15 mouse cellular contexts compared by ENCODE assay signal in genomic region chr7:134022157-134022885, GRCm38 (mm10).
DNase-seq lines count a peak whose midpoint lies in the region; ATAC-seq lines count a peak whose summit lies in the region.
"Had no signal": no experiment of that assay in that cellular context is flagged by ENCODE, and none has a peak within 500 bp of the region (broad histone marks: within the 10 kb centered on the region; RNA-seq: fewer than 3 reads in every experiment).

No protein-coding gene starts in this region.

- H3K9me3 ChIP-seq in heart, embryonic 11.5 days (replicated peaks; ENCODE audit: control insufficient read depth, low read length), result no peaks in the 10 kb centered on the region
- no peaks in the 10 kb centered on the region for H3K9me3 ChIP-seq in kidney, embryonic 16.5 days (ENCODE audit: low read length)
- H3K9me3 ChIP-seq in stomach, embryonic 15.5 days, result no peaks in the 10 kb centered on the region
- H3K9me3 ChIP-seq: forebrain, embryonic 13.5 days; hindbrain, embryonic 13.5 days had no signal

- H3K36me3 ChIP-seq in heart, embryonic 11.5 days (ENCODE audit: control insufficient read depth, insufficient read depth, low read length), result no peaks in the 10 kb centered on the region
- no peaks in the 10 kb centered on the region for H3K36me3 ChIP-seq in kidney, embryonic 16.5 days (ENCODE audit: insufficient read depth, low read length)
- no peaks in the 10 kb centered on the region for H3K36me3 ChIP-seq in stomach, embryonic 15.5 days
- H3K36me3 ChIP-seq: hindbrain, embryonic 13.5 days had no signal

- ATAC-seq in heart, embryonic 11.5 days (replicated peaks; ENCODE audit: insufficient number of reproducible peaks, low FRiP score, low TSS enrichment), result no peak
- ATAC-seq in kidney, embryonic 16.5 days (ENCODE audit: low FRiP score, low TSS enrichment), result peak; percentile 55
- ATAC-seq in stomach, embryonic 15.5 days (ENCODE audit: insufficient read depth, low FRiP score, low read depth), result peak; percentile 52; the same call in 1 of the 2 replicates
- ATAC-seq: forebrain, embryonic 13.5 days had no signal

- no peak overlapping the region for H3K4me2 ChIP-seq in heart, embryonic 11.5 days
- H3K4me2 ChIP-seq in kidney, embryonic 16.5 days (replicated peaks; ENCODE audit: low read depth, low read length), result no peak overlapping the region
- no peak overlapping the region for H3K4me2 ChIP-seq in stomach, embryonic 15.5 days
- H3K4me2 ChIP-seq: forebrain, embryonic 13.5 days; hindbrain, embryonic 13.5 days had no signal

- H3K27me3 ChIP-seq in heart, embryonic 11.5 days (ENCODE audit: control insufficient read depth, insufficient read depth, low read length), result no peaks in the 10 kb centered on the region
- no peaks in the 10 kb centered on the region for H3K27me3 ChIP-seq in kidney, embryonic 16.5 days (ENCODE audit: insufficient read depth, low read length)
- no peaks in the 10 kb centered on the region for H3K27me3 ChIP-seq in stomach, embryonic 15.5 days (replicated peaks)
- H3K27me3 ChIP-seq: forebrain, embryonic 13.5 days; hindbrain, embryonic 13.5 days had no signal

- peak; percentile 29 for DNase-seq in heart, adult 11 months
- DNase-seq in ZHBTc4 (ENCODE audit: low read depth, low spot score), result peak; percentile 92
- no peak for DNase-seq in frontal cortex, postnatal 14 days (ENCODE audit: low spot score in 2 of 2)
- no peak for DNase-seq in adrenal gland, postnatal 10 days
- DNase-seq in ovary, postnatal 14 days (ENCODE audit: low spot score), result no peak
- DNase-seq: adrenal gland, adult 2 months; cerebellum, adult 2 months; heart, adult 18-20 months; left cerebral cortex, postnatal 4 days; thymus, postnatal 14 days had no signal

- WGBS in heart, embryonic 11.5 days (ENCODE audit: insufficient replicate concordance), result 76% methylated on average over 2 of the region's 2 CpGs
- 55% methylated on average over 2 of the region's 2 CpGs for WGBS in kidney, embryonic 16.5 days
- 53% methylated on average over 2 of the region's 2 CpGs for WGBS in stomach, embryonic 15.5 days

- no peak overlapping the region for H3K27ac ChIP-seq in heart, embryonic 11.5 days (ENCODE audit: low read depth, low read length)
- peak overlapping the region; percentile 41 for H3K27ac ChIP-seq in kidney, embryonic 16.5 days (ENCODE audit: low read length)
- no peak overlapping the region for H3K27ac ChIP-seq in stomach, embryonic 15.5 days
- H3K27ac ChIP-seq: forebrain, embryonic 13.5 days; hindbrain, embryonic 13.5 days had no signal

- H3K4me1 ChIP-seq in heart, embryonic 11.5 days (ENCODE audit: control insufficient read depth, insufficient read depth, low read length), result peaks cover 4% of the 10 kb centered on the region; the same call in 1 of the 2 replicates
- peaks cover 19% of the 10 kb centered on the region for H3K4me1 ChIP-seq in kidney, embryonic 16.5 days (ENCODE audit: insufficient read depth, low read length)
- H3K4me1 ChIP-seq in stomach, embryonic 15.5 days, result 0 out of 2 replicates have a peak, but pooled peaks cover 4% of the 10 kb centered on the region

- no peak overlapping the region for H3K9ac ChIP-seq in heart, embryonic 11.5 days (ENCODE audit: low read depth, low read length)
- H3K9ac ChIP-seq in kidney, embryonic 16.5 days (replicated peaks; ENCODE audit: low read length), result no peak overlapping the region
- H3K9ac ChIP-seq in stomach, embryonic 15.5 days, result no peak overlapping the region
- H3K9ac ChIP-seq: forebrain, embryonic 13.5 days; hindbrain, embryonic 13.5 days had no signal

- no peak overlapping the region for H3K4me3 ChIP-seq in heart, embryonic 11.5 days (ENCODE audit: low read depth, low read length)
- no peak overlapping the region for H3K4me3 ChIP-seq in kidney, embryonic 16.5 days (ENCODE audit: low read length)
- H3K4me3 ChIP-seq in stomach, embryonic 15.5 days (replicated peaks), result no peak overlapping the region
- H3K4me3 ChIP-seq: forebrain, embryonic 13.5 days; hindbrain, embryonic 13.5 days had no signal

Comparison
In these comparisons a context has a peak if more than half of its experiments do, and no peak if none do; other contexts are left out.
1. DNase-seq: peak in heart, adult 11 months (single experiment) and ZHBTc4 (single experiment); none in frontal cortex, postnatal 14 days (0 of 2), adrenal gland, postnatal 10 days (single experiment) and ovary, postnatal 14 days (single experiment).